Mouse (Mus musculus): ENCODE data around the gene Fuom.
A peak's percentile ranks its signal among the peaks of the same experiment; 100 is the strongest.

Gene Fuom

GRCm38 (mm10) chr7:140057413-140058407, 44.5 kb downstream of the Fuom start:
- DNase-seq (ENCODE audit: low read depth, low spot score): no peak

GRCm38 (mm10) chr7:140054124-140054523, 48.1 kb downstream of the Fuom start:
- no peak for DNase-seq (ENCODE audit: low read depth, low spot score)

GRCm38 (mm10) chr7:140049115-140049689, 53.0 kb downstream of the Fuom start:
- DNase-seq (ENCODE audit: low read depth, low spot score): peak; percentile 45

GRCm38 (mm10) chr7:140048361-140049114, 53.7 kb downstream of the Fuom start, which contains the start of gene Msx3:
TSS of gene Msx3 (minus strand) at chr7:140049089.
- no peak for DNase-seq (ENCODE audit: low read depth, low spot score)

GRCm38 (mm10) chr7:140047811-140048311, 54.4 kb downstream of the Fuom start:
- no peak for DNase-seq (ENCODE audit: low read depth, low spot score)
